Mouse (Mus musculus) liver, embryonic 11.5 days (tissue): ENCODE results near the gene Sh3bp4. TPM values are rescaled to one million over a fixed set of nuclear protein-coding genes. Genes with fewer than 3 reads are reported as not detected.
A peak's percentile ranks its signal among the peaks of the same experiment; 100 is the strongest.

Source experiments
- ATAC-seq: fragments of 200-750 bp; cut with Nextera tagmentation; replicated peaks from 2 replicates; pipeline ENCODE4 v1.8.0; 2017; ENCODE audit warnings: moderate number of reproducible peaks, mild to moderate bottlenecking, moderate TSS enrichment, moderate library complexity; ENCODE audit not compliant: low FRiP score
- DNase-seq: peaks from one replicate; pipeline ENCODE4 v3.0.0-alpha.2; 2017; ENCODE audit warnings: low spot score
- H3K27ac ChIP-seq: fragments of 300-500 bp; sonication (generic); 2 replicates; pipeline ENCODE4 v1.5.1; 2014; ENCODE audit warnings: mild to moderate bottlenecking, low read depth, low read length, control low read depth
- H3K27me3 ChIP-seq: fragments of 300-500 bp; sonication (generic); replicated peaks from 2 replicates; pipeline ENCODE4 v1.6.1; 2014; ENCODE audit warnings: low read length, mixed read lengths; ENCODE audit not compliant: control insufficient read depth, insufficient read depth
- H3K36me3 ChIP-seq: fragments of 300-500 bp; sonication (generic); 2 replicates; pipeline ENCODE4 v1.6.1; 2014; ENCODE audit warnings: mild to moderate bottlenecking, low read length, moderate library complexity, mixed read lengths; ENCODE audit not compliant: control insufficient read depth, insufficient read depth
- H3K4me1 ChIP-seq: fragments of 300-500 bp; sonication (generic); replicated peaks from 2 replicates; pipeline ENCODE4 v1.6.1; 2014; ENCODE audit warnings: low read length, mixed read lengths; ENCODE audit not compliant: control insufficient read depth, insufficient read depth
- H3K4me2 ChIP-seq: fragments of 300-500 bp; sonication (generic); 2 replicates; pipeline ENCODE4 v1.6.1; 2014; ENCODE audit warnings: mild to moderate bottlenecking, control low read depth, moderate library complexity
- H3K4me3 ChIP-seq: fragments of 300-500 bp; sonication (generic); 2 replicates; pipeline ENCODE4 v1.5.1; 2014; ENCODE audit warnings: low read depth, low read length, control low read depth
- H3K9ac ChIP-seq: fragments of 300-500 bp; sonication (generic); 2 replicates; pipeline ENCODE4 v1.6.1; 2014; ENCODE audit warnings: low read depth, low read length, control low read depth
- H3K9me3 ChIP-seq: fragments of 300-500 bp; sonication (generic); 2 replicates; pipeline ENCODE4 v1.6.1; 2016; ENCODE audit warnings: low read length, inconsistent platforms, mixed read lengths; ENCODE audit not compliant: control insufficient read depth
- WGBS: fragments of 180-500 bp; shearing (Covaris S2); extraction: QIAGEN DNeasy Blood & Tissue Kit; methylation state at CpG from one replicate; pipeline ENCODE4 v1.1.7; 2014; 5-methylcytosine and 5-hydroxymethylcytosine counted together
- polyA plus RNA-seq: library from polyadenylated mRNA; unstranded; fragments of >200 nt; fragmentation: Nextera tagmentation; extraction: Ambion mirVana; gene quantifications from 2 replicates; pipeline ENCODE4 v1.2.1, GENCODE M21; 2014

The Sh3bp4 gene
- polyA plus RNA-seq, 1 experiment from 2014 or later = 4.4 TPM

GRCm38 (mm10) chr1:89187441-89187840 is 117.2 kb downstream of the Sh3bp4 start:
- H3K9ac ChIP-seq = no peak overlapping the region
- no peak overlapping the region for H3K27ac ChIP-seq
- 87% methylated on average over 7 of the region's 7 CpGs for WGBS
- ATAC-seq = no peak
- peaks cover 2% of the 10 kb centered on the region; the same call in 1 of the 2 replicates for H3K4me1 ChIP-seq
- no peak overlapping the region for H3K4me2 ChIP-seq
- H3K4me3 ChIP-seq = no peak overlapping the region
- no peaks in the 10 kb centered on the region for H3K9me3 ChIP-seq
- no peaks in the 10 kb centered on the region for H3K36me3 ChIP-seq
- DNase-seq = no peak
- H3K27me3 ChIP-seq = no peaks in the 10 kb centered on the region

- DNase-seq = no peak
- no peaks in the 10 kb centered on the region for H3K27me3 ChIP-seq
Observed at GRCm38 (mm10) chr1:89188091-89188490, 117.9 kb downstream of the Sh3bp4 start.

GRCm38 (mm10) chr1:89189204-89189603 is 119.0 kb downstream of the Sh3bp4 start:
- Histone ChIP-seq H3K4me2 (no peak overlapping the region), H3K9ac (no peak overlapping the region), H3K4me1 (no peaks in the 10 kb centered on the region; the same call in 1 of the 2 replicates), H3K27me3 (no peaks in the 10 kb centered on the region), H3K9me3 (no peaks in the 10 kb centered on the region), H3K27ac (no peak overlapping the region), H3K36me3 (no peaks in the 10 kb centered on the region), H3K4me3 (no peak overlapping the region)
- WGBS = 77% methylated on average over 5 of the region's 5 CpGs
- DNase-seq = no peak
- ATAC-seq = no peak

More at GRCm38 (mm10) chr1:89188091-89188490, 117.9 kb downstream of the Sh3bp4 start:
- ATAC-seq = no peak
- no peak overlapping the region for H3K4me3 ChIP-seq
- H3K27ac ChIP-seq = no peak overlapping the region
- WGBS = 52% methylated on average over 4 of the region's 4 CpGs
- H3K9ac ChIP-seq = no peak overlapping the region
- no peaks in the 10 kb centered on the region for H3K9me3 ChIP-seq
- H3K4me2 ChIP-seq = no peak overlapping the region
- no peaks in the 10 kb centered on the region for H3K36me3 ChIP-seq
- H3K4me1 ChIP-seq = peaks cover 2% of the 10 kb centered on the region; the same call in 1 of the 2 replicates

- Histone ChIP-seq H3K4me2 (no peak overlapping the region), H3K27ac (no peak overlapping the region), H3K27me3 (no peaks in the 10 kb centered on the region), H3K9ac (no peak overlapping the region), H3K36me3 (no peaks in the 10 kb centered on the region), H3K4me3 (no peak overlapping the region), H3K4me1 (no peaks in the 10 kb centered on the region; the same call in 1 of the 2 replicates), H3K9me3 (no peaks in the 10 kb centered on the region)
- DNase-seq (no peak), ATAC-seq (no peak)
- 41% methylated on average over 7 of the region's 7 CpGs for WGBS
Observed at GRCm38 (mm10) chr1:89190621-89191020, 120.4 kb downstream of the Sh3bp4 start.

DNA sequence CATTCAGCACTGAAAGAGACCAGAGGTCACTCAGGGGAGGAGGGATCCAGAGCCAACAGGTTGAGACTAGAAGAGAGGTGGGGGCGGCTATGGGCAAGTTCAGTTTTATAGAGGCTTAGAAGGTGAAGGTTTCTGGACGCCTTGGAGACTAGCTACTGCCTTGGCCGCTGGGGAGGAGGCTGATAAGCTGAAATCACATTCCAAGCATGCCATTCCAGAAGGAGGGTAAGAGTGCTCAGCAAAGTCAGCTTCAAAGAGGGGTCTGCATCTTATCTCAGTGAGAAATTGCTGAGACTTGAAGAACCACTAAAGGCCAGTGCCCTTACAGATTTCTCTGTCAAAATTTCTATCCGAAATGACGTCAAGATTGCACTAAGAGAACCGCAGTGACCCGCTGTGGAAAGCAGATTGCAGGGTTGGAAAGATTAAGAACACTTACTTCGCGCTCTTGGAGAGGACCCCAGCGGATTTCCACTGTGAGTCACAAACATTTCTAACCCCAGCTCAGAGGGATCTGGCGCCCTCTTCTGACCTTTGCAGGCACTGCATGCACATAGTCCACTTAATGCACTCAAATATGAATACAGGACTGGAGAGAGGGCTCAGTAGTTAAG is 121.0 kb downstream of the Sh3bp4 start:
- Histone ChIP-seq H3K9ac (no peak overlapping the region), H3K9me3 (no peaks in the 10 kb centered on the region), H3K4me3 (no peak overlapping the region), H3K36me3 (no peaks in the 10 kb centered on the region), H3K4me2 (no peak overlapping the region), H3K27ac (no peak overlapping the region), H3K4me1 (no peaks in the 10 kb centered on the region; the same call in 1 of the 2 replicates), H3K27me3 (no peaks in the 10 kb centered on the region)
- no peak for ATAC-seq
- DNase-seq = peak; percentile 65
- WGBS = 6% methylated on average over 11 of the region's 11 CpGs

GRCm38 (mm10) chr1:89192536-89193220 is 122.5 kb downstream of the Sh3bp4 start:
- no peak for ATAC-seq
- H3K27me3 ChIP-seq = no peaks in the 10 kb centered on the region
- no peak for DNase-seq
- H3K4me3 ChIP-seq = no peak overlapping the region
- H3K4me1 ChIP-seq = no peaks in the 10 kb centered on the region; the same call in 1 of the 2 replicates
- no peak overlapping the region for H3K27ac ChIP-seq
- H3K36me3 ChIP-seq = no peaks in the 10 kb centered on the region
- H3K9ac ChIP-seq = no peak overlapping the region
- H3K9me3 ChIP-seq = no peaks in the 10 kb centered on the region
- WGBS = 41% methylated on average over 11 of the region's 11 CpGs
- no peak overlapping the region for H3K4me2 ChIP-seq

DNA sequence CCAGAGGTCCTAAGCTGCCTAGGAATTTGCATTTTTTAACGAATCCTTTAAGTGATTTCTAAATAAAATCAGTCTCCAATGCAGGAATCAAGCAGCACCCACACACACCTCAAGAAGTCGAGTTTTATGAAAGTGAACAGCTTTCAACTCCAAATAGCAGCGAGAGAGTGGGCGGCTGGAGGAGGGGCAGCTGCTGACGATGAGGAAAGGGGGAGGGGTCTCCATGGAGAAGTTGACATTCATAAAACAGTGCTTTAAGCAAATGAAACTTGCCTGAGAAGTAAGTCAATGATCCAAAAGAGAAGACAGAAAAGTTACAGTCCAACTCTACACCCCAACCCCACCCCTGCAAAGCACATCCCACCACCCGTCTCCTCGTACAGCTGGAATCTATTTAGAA is 123.4 kb downstream of the Sh3bp4 start:
- no peaks in the 10 kb centered on the region for H3K36me3 ChIP-seq
- H3K4me2 ChIP-seq = no peak overlapping the region
- ATAC-seq (no peak), DNase-seq (no peak)
- H3K9me3 ChIP-seq = no peaks in the 10 kb centered on the region
- no peaks in the 10 kb centered on the region; the same call in 1 of the 2 replicates for H3K4me1 ChIP-seq
- H3K4me3 ChIP-seq = no peak overlapping the region
- 79% methylated on average over 7 of the region's 7 CpGs for WGBS
- no peak overlapping the region for H3K9ac ChIP-seq
- H3K27ac ChIP-seq = no peak overlapping the region
- H3K27me3 ChIP-seq = no peaks in the 10 kb centered on the region

DNA sequence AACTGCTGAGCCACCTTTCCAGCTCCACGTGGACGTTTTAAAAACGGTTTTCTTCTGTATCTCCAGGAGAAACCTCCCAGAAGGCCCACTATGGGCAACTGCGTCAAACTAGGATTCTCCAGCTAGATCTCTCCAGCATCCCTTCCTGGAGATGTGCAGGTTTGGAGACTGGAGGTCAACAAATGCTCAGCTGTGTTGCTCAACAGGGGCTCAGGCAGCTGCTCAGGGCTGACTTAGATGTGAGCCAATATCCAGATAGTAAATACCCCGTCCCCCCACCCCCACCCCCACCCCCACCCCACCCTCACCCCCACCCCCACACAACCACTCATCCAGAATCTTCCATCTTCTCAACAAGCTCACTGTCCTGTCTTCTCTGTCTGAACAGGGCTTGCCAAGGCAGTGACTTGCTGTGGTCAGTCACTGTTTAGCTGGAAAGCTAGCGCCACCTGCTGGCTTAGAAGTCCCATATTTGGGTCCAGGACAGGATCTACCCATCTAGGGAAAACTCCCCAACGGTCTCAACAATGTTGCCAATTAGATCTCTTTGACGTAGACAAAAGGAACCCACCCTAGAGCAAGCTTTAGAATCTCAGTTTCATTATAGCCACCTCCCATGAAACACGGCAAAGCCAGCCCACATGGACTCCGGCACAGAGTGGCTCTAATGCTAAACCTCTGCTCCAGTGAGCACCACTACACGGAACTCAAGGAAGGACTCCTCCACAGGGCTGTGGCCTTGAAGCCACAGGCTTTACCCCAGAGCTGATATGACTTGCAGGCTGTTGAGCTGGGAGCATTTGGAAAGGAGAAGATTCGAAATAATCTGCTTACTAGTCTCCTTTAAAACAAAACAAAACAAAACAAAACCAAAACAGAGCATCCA is 125.9 kb downstream of the Sh3bp4 start:
- no peak for DNase-seq
- H3K4me3 ChIP-seq = no peak overlapping the region
- no peak overlapping the region for H3K27ac ChIP-seq
- WGBS = 51% methylated on average over 12 of the region's 12 CpGs
- H3K9me3 ChIP-seq = no peaks in the 10 kb centered on the region
- H3K27me3 ChIP-seq = no peaks in the 10 kb centered on the region
- H3K36me3 ChIP-seq = no peaks in the 10 kb centered on the region
- H3K4me2 ChIP-seq = no peak overlapping the region
- no peak overlapping the region for H3K9ac ChIP-seq
- H3K4me1 ChIP-seq = no peaks in the 10 kb centered on the region; the same call in 1 of the 2 replicates
- ATAC-seq = no peak
